Mouse (Mus musculus): ENCODE results near the gene Ccndbp1. TPM values are rescaled to one million over a fixed set of nuclear protein-coding genes. Genes with fewer than 3 reads are reported as not detected.
"Not testable (repeated sequence)": the region's sequence is repeated elsewhere in the genome, so short reads cannot be mapped to it uniquely, and the experiment has no call there.

The Ccndbp1 gene
- polyA plus RNA-seq, 1 experiment from 2014 or later, result 80.9 TPM

- H3K4me3 ChIP-seq, result no peak overlapping the region
- H3K36me3 ChIP-seq, result no peaks in the 10 kb centered on the region
- peaks cover 6% of the 10 kb centered on the region for H3K4me1 ChIP-seq
- no peak overlapping the region for H3K9ac ChIP-seq (replicated peaks)
- 86% methylated on average over 7 of the region's 7 CpGs for WGBS
- H3K9me3 ChIP-seq, result no peaks in the 10 kb centered on the region
- ATAC-seq (replicated peaks), result no peak
- H3K27me3 ChIP-seq, result no peaks in the 10 kb centered on the region
- H3K4me2 ChIP-seq (replicated peaks), result no peak overlapping the region
- no peak overlapping the region for H3K27ac ChIP-seq (replicated peaks)
Measured at GRCm38 (mm10) chr2:121004018-121004811, 4.0 kb upstream of the Ccndbp1 start.

- Histone ChIP-seq H3K27ac (replicated peaks) (no peak overlapping the region), H3K36me3 (peaks cover 3% of the 10 kb centered on the region; the same call in 1 of the 2 replicates), H3K4me3 (no peak overlapping the region), H3K4me1 (peaks cover 11% of the 10 kb centered on the region), H3K9ac (replicated peaks) (no peak overlapping the region), H3K4me2 (replicated peaks) (no peak overlapping the region), H3K27me3 (no peaks in the 10 kb centered on the region), H3K9me3 (no peaks in the 10 kb centered on the region)
- 94% methylated on average over 1 of the region's 1 CpGs for WGBS
- ATAC-seq (replicated peaks), result no peak
Measured at GRCm38 (mm10) chr2:121006986-121007385, 1.2 kb upstream of the Ccndbp1 start.

GRCm38 (mm10) chr2:121008664-121009007 is 433 bp downstream of the Ccndbp1 start:
- WGBS, result 1% methylated on average over 12 of the region's 12 CpGs
- Histone ChIP-seq H3K4me2 (replicated peaks) (peak overlapping the region; percentile 83), H3K9me3 (no peaks in the 10 kb centered on the region), H3K9ac (replicated peaks) (peak overlapping the region; percentile 77), H3K4me3 (peak overlapping the region; percentile 89), H3K4me1 (peaks cover 11% of the 10 kb centered on the region), H3K27me3 (no peaks in the 10 kb centered on the region), H3K36me3 (peaks cover 14% of the 10 kb centered on the region; the same call in 1 of the 2 replicates), H3K27ac (replicated peaks) (peak overlapping the region; percentile 31)
- ATAC-seq (replicated peaks), result peak; percentile 59

- WGBS, result 28% methylated on average over 5 of the region's 5 CpGs
- H3K36me3 ChIP-seq, result peaks cover 16% of the 10 kb centered on the region; the same call in 1 of the 2 replicates
- H3K27me3 ChIP-seq, result no peaks in the 10 kb centered on the region
- no peak for ATAC-seq (replicated peaks)
- H3K4me2 ChIP-seq (replicated peaks), result peak overlapping the region; percentile 83
- H3K4me3 ChIP-seq, result peak overlapping the region; percentile 89
- H3K27ac ChIP-seq (replicated peaks), result no peak overlapping the region
- no peaks in the 10 kb centered on the region for H3K9me3 ChIP-seq
- H3K9ac ChIP-seq (replicated peaks), result peak overlapping the region; percentile 77
- H3K4me1 ChIP-seq, result peaks cover 11% of the 10 kb centered on the region
Measured at GRCm38 (mm10) chr2:121009071-121009677, 971 bp downstream of the Ccndbp1 start.

- Histone ChIP-seq H3K4me2 (replicated peaks) (no peak overlapping the region), H3K27me3 (no peaks in the 10 kb centered on the region), H3K4me1 (peaks cover 11% of the 10 kb centered on the region), H3K4me3 (no peak overlapping the region), H3K36me3 (peaks cover 42% of the 10 kb centered on the region), H3K27ac (replicated peaks) (no peak overlapping the region), H3K9me3 (no peaks in the 10 kb centered on the region), H3K9ac (replicated peaks) (no peak overlapping the region)
- no peak for ATAC-seq (replicated peaks)
- 87% methylated on average over 9 of the region's 9 CpGs for WGBS
Measured at GRCm38 (mm10) chr2:121012676-121013075, 4.5 kb downstream of the Ccndbp1 start.

- no peaks in the 10 kb centered on the region for H3K9me3 ChIP-seq
- no peak overlapping the region for H3K27ac ChIP-seq (replicated peaks)
- H3K36me3 ChIP-seq, result peaks cover 46% of the 10 kb centered on the region
- ATAC-seq (replicated peaks), result no peak
- no peak overlapping the region for H3K4me2 ChIP-seq (replicated peaks)
- no peak overlapping the region for H3K4me3 ChIP-seq
- H3K27me3 ChIP-seq, result no peaks in the 10 kb centered on the region
- no peaks in the 10 kb centered on the region for H3K4me1 ChIP-seq
- H3K9ac ChIP-seq (replicated peaks), result no peak overlapping the region
- 88% methylated on average over 2 of the region's 2 CpGs for whole genome bisulfite sequencing
Measured at GRCm38 (mm10) chr2:121015507-121015906, 7.3 kb downstream of the Ccndbp1 start.

GRCm38 (mm10) chr2:121016226-121016625 is 8.0 kb downstream of the Ccndbp1 start:
- Histone ChIP-seq H3K27me3 (no peaks in the 10 kb centered on the region), H3K27ac (replicated peaks) (no peak overlapping the region), H3K4me2 (replicated peaks) (no peak overlapping the region), H3K36me3 (peaks cover 46% of the 10 kb centered on the region), H3K4me1 (no peaks in the 10 kb centered on the region), H3K9me3 (no peaks in the 10 kb centered on the region), H3K4me3 (no peak overlapping the region), H3K9ac (replicated peaks) (no peak overlapping the region)
- no peak for ATAC-seq (replicated peaks)
- 91% methylated on average over 9 of the region's 9 CpGs for WGBS

GRCm38 (mm10) chr2:121017151-121017550 is 8.9 kb downstream of the Ccndbp1 start:
- Histone ChIP-seq H3K36me3 (peaks cover 41% of the 10 kb centered on the region), H3K9ac (replicated peaks) (no peak overlapping the region), H3K4me3 (no peak overlapping the region), H3K4me2 (replicated peaks) (no peak overlapping the region), H3K27me3 (no peaks in the 10 kb centered on the region), H3K27ac (replicated peaks) (no peak overlapping the region), H3K9me3 (no peaks in the 10 kb centered on the region), H3K4me1 (no peaks in the 10 kb centered on the region)
- WGBS, result 100% methylated on average over 1 of the region's 1 CpGs
- no peak for ATAC-seq (replicated peaks)

GRCm38 (mm10) chr2:121022918-121023317 is 14.7 kb downstream of the Ccndbp1 start:
- Histone ChIP-seq H3K9ac (replicated peaks) (no peak overlapping the region), H3K27ac (replicated peaks) (no peak overlapping the region), H3K9me3 (no peaks in the 10 kb centered on the region), H3K4me2 (replicated peaks) (no peak overlapping the region), H3K36me3 (peaks cover 1% of the 10 kb centered on the region), H3K4me1 (no peaks in the 10 kb centered on the region), H3K27me3 (no peaks in the 10 kb centered on the region), H3K4me3 (no peak overlapping the region)
- ATAC-seq (replicated peaks), result no peak
- WGBS, result 78% methylated on average over 5 of the region's 5 CpGs

GRCm38 (mm10) chr2:121036733-121037341 is 28.6 kb downstream of the Ccndbp1 start, which contains the start of gene Epb42:
TSS of gene Epb42 (minus strand) at chr2:121037072.
- Histone ChIP-seq H3K27me3 (no peaks in the 10 kb centered on the region), H3K36me3 (no peaks in the 10 kb centered on the region), H3K9ac (replicated peaks) (no peak within 1 kb of the TSS), H3K27ac (replicated peaks) (no peak within 1 kb of the TSS), H3K4me3 (no peak within 1 kb of the TSS), H3K9me3 (no peaks in the 10 kb centered on the region), H3K4me2 (replicated peaks) (no peak within 1 kb of the TSS), H3K4me1 (no peaks in the 10 kb centered on the region)
- ATAC-seq (replicated peaks), result no peak
- WGBS, result 75% methylated on average over 5 of the region's 5 CpGs

- H3K9ac ChIP-seq (replicated peaks); H3K36me3 ChIP-seq; H3K4me2 ChIP-seq (replicated peaks); H3K4me3 ChIP-seq; H3K27ac ChIP-seq (replicated peaks); H3K9me3 ChIP-seq; H3K27me3 ChIP-seq; ATAC-seq (replicated peaks); H3K4me1 ChIP-seq: not testable (repeated sequence)
- WGBS, result 86% methylated on average over 1 of the region's 1 CpGs
Measured at GRCm38 (mm10) chr2:121038851-121039250, 30.6 kb downstream of the Ccndbp1 start.

- Histone ChIP-seq H3K36me3 (no peaks in the 10 kb centered on the region), H3K9me3 (no peaks in the 10 kb centered on the region), H3K4me3 (no peak overlapping the region), H3K4me1 (no peaks in the 10 kb centered on the region), H3K4me2 (replicated peaks) (no peak overlapping the region), H3K27me3 (no peaks in the 10 kb centered on the region), H3K27ac (replicated peaks) (no peak overlapping the region), H3K9ac (replicated peaks) (no peak overlapping the region)
- WGBS, result 91% methylated on average over 1 of the region's 1 CpGs
- ATAC-seq (replicated peaks), result no peak
Measured at GRCm38 (mm10) chr2:121039382-121039781, 31.2 kb downstream of the Ccndbp1 start.

All from forebrain, embryonic 15.5 days (tissue).